Mouse (Mus musculus): ENCODE measurements around the gene Ptpn21. TPM values are rescaled to one million over a fixed set of nuclear protein-coding genes. Genes with fewer than 3 reads are reported as not detected.

Ptpn21 gene
- total RNA-seq (2021) = 1 to 10 TPM; 7.5 to 7.6 TPM
- long read RNA-seq, experiment 1, partial matches to known transcripts = 5 of 6 reads
- long read RNA-seq, experiment 1, other reads (novel, unspliced or antisense) = 1 of 6 reads
- long read RNA-seq, experiment 2, partial matches to known transcripts = 3 of 5 reads
- long read RNA-seq, experiment 2, other reads (novel, unspliced or antisense) = 1 of 5 reads

DNA sequence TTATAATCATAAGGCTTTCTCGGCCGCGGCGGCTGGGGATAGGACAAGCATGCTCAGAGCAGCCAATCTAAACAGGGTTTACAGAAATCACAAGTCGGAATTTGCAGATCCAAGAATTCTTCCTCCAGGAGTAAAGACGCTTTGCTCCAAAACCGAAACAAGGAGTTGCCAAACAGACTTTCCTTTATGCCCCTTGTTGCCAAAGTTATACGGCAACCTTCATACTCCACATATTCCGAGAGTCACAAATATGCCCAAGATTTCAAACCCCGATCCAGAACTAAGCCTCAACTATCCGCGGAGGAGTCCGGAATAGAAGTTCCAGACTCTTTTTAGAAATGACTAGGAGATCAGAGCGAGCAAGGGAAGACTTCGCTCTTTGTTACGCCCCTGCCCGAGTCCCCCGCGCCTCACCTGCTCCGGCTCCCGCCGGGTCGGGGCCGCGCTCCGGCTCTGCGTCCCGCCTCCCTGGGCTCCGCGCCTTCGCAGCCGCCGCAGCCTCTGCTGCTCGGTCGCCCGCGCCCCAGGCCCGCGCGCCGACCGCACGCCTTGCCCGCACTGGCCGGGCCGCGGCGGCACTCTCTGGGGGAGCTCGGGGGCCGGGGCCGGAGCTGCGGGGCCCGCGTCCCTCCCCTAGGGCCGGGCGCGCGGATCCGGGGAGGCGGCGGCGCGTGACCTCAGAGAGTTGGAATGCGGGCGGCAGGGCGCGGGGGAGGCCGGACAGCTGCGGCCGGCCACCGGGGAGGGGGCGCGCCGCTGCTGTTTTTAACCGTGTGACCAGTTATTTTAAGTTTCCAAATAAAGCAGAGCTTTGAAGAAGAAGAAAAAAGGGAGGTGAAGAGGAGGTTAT lies at the start of gene Ptpn21:
Gene Ptpn21 (minus strand): TSS at position 455 of the 850 bp plus-strand sequence.
- intact Hi-C loops (cut with DNase I) = loop anchor here (10.0 kb wide), 1 partner anchor 62 kb away; no protein-coding TSS in a partner anchor
- DNase-seq (ENCODE audit: low spot score in 2 of 2) = no peak

DNA sequence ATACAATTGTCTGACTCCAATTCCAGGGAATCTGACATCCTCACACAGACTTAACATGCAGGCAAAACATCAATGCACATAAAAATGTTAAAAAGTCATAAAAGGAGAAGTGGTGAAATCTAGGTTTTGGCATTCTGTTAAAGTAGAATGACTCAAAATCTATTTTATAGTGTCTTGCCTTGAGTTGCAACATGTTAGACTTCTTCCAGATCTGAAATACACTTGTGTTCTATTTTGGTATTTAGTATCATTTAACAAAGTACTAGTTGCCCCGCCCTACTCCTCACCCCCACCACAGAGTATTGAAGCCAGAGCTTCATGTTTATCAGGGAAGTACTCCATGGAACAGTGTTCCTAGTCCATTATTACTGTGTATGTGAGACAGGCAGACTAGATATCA lies 47.0 kb upstream of the Ptpn21 start:
- no peak for DNase-seq (ENCODE audit: low spot score in 2 of 2)
- intact Hi-C loops (cut with DNase I) = no loop called here

DNA sequence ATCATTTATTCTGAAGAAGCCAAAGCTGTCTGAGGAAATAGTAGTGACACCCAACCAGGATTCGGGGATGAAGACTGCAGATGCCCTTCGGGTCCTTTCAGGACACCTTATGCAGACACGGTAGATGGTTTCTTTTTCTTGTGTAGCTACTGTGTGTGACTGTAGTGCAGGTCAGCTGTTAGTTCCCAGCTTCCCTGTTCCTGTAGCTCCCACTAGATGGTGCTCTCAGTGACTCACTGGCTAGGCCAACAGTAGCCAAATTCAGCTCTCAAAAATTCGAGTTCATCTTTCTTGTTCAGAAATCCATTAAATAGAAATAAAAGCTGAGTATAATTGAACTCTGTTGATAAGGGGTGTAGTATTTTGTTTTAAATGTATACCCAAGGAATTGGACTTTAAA lies 41.9 kb upstream of the Ptpn21 start:
- DNase-seq (ENCODE audit: low spot score in 2 of 2) = peak; percentile 42 to 64
- intact Hi-C loops (cut with DNase I) = no loop called here

DNA sequence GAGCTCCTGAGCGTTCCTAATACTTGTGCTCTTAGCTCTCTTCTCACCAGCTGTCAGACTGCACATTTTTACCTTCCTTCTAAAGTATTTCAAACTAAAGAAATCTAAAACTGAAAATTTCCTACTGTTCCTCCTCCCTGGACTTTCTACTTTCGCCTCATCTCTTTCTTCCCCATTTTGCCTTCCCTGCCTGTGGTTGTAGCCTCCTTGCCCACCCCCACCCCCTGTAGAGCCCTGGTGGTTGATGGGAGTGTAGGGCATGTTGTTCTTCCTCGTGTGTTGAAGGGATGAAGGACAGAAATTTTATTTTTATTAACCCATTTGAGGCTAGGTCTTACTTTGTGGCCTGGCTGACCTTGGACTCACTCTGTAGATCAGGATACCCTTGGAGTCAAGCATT lies 40.3 kb upstream of the Ptpn21 start:
- DNase-seq (ENCODE audit: low spot score in 2 of 2) = no peak
- intact Hi-C loops (cut with DNase I) = no loop called here

DNA sequence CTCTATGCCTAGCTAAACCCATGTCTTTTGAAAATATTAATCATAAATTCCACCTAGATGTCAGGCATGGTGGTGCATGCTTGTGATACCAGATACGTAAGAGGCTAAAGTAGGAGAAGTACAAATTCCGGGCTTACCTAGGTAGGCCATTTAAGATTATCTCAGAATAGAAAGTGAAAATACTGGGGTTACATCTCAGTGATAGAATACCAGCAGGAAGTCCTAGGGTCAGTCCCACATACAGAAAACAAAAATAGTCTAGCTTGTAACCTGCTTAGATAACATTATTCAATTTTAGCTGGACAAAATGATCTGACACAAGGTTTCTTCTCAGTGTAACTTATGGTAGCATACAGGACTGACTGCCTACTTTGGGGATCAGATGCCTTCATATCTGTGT lies 29.0 kb upstream of the Ptpn21 start:
- intact Hi-C loops (cut with DNase I) = no loop called here
- no peak for DNase-seq (ENCODE audit: low spot score in 2 of 2)

DNA sequence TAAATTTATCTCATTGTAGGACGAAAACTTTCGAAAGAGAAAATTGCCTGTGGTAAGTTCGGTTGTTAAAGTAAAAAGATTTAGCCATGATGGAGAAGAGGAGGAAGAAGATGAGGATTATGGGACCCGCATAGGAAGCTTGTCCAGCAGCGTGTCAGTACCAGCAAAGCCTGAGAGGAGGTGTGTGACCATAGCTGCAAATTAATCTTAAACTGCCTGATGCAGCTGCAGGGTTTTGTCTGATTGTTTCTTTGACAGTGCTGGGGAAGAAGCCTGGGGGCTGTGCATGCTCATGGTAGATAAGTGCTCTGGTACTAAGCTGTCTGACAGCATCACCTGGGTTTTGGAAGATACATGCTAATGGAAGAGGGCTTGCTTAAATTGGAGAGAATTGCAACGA lies 22.5 kb upstream of the Ptpn21 start:
- no peak for DNase-seq (ENCODE audit: low spot score in 2 of 2)
- intact Hi-C loops (cut with DNase I) = no loop called here

DNA sequence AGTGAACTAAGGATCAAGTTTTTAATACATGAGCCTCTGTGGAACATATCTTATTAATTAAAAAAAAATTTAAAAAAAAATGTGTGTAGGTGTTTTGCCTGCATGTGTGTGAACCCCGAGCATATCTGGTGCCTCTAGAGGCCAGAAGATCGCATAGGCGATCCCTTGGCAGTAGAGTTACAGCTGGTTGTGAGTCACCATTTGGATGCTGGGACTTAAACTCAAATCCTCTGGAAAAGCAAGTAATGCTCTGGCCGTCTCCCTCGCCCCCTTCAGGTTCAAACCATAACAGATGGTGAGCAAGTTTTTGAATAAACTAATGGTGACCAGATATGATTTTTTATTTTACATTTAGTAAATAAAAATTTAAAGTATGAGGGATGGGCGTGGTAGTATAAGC lies 20.4 kb upstream of the Ptpn21 start:
- DNase-seq (ENCODE audit: low spot score in 2 of 2) = no peak
- intact Hi-C loops (cut with DNase I) = no loop called here

DNA sequence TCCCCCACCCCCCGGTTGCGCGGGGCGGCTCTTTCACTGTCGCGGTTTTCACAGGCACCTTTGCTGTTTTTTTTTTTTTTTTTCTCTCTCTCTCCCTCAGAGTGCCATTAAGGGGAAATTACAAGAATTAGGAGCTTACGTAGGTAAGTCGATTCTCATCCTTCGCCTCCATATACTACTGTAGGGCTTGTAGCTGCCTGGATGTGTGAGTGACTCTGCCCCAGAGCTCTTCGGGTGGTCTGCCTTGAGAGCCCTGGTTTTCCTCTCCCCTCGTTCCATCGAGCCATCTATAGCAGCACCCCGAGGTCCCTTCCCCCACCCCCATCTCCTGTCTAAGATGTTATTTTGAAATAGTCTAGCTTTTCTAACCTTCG lies 10.2 kb upstream of the Ptpn21 start:
- no peak for DNase-seq (ENCODE audit: low spot score in 2 of 2)
- intact Hi-C loops (cut with DNase I) = no loop called here

DNA sequence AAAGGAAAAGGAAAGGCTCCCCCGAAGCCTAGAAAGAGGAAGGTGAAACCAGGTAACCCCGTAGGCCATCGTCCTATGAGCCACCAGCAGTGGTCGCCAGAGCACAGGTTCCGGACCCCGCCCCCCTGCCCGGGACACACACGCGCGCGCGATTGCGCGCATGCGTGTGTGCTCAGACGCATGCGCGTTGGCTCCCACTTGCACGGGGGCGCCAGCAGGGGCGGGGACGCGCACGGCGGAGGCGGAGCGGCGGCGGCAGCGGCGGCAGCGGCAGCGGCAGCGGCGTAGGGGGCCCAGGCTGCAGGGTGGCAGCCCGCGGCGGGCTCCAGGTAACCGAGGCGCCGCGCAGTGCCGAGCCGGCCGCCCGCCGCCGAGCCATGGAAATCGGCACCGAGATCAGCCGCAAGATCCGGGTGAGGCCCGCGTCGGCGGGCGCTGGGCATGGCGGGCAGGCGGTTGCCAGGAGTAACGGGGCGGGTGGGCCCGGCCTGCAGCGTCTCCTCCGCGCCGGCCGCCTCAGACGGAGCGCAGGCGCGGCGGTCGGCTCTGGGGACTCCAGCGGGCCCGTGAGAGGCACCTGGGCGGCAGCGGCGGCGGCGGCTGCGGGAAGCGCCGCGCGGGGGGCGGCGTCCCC lies 9.7 kb upstream of the Ptpn21 start, which contains the start of gene Zc3h14:
Gene Zc3h14 (plus strand): TSS at position 219 of the 634 bp plus-strand sequence.
- intact Hi-C loops (cut with DNase I) = no loop called here
- peak; percentile 91 to 94 for DNase-seq (ENCODE audit: low spot score in 2 of 2)

DNA sequence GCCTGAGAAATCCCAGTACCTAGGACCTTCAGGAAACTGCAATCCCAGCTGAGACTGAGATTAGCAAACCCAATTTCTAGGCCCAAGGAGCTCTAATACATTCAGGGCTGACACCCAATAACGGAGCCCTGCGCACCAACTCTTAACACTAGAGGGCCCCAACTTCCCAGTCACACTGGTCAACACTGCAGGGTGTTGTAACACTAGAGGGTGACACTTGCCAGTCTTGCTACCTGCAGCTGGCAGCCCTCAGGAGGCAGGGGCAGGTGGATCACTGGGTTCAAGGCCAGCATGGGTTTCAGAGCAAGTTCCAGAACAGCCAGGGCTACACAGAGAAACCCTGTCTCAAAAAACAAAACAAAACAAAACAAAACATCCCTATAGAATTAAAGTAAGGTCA lies 8.9 kb upstream of the Ptpn21 start:
- DNase-seq (ENCODE audit: low spot score in 2 of 2) = peak in 1 of 2 experiments; percentile 30
- intact Hi-C loops (cut with DNase I) = no loop called here

DNA sequence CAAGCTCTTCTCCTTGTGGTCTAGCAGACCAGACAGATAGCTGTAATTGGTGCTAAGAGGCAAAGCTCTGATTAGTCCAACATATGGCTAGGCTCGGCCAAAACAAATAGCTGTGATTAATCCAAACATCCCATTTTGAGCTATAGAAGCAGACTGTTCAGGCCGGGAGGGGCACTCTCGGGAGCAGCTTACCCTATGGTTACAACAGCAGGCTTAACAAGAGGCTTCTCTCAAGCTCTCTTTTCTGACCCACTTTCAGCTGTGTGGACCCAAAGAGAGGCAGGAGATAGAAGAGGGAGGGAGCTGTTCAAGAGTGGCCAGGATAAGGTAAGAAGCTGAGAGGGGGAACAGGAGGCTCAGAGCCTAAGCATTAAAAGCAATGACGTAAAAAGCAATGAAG lies 8.4 kb upstream of the Ptpn21 start:
- intact Hi-C loops (cut with DNase I) = no loop called here
- DNase-seq (ENCODE audit: low spot score in 2 of 2) = no peak

DNA sequence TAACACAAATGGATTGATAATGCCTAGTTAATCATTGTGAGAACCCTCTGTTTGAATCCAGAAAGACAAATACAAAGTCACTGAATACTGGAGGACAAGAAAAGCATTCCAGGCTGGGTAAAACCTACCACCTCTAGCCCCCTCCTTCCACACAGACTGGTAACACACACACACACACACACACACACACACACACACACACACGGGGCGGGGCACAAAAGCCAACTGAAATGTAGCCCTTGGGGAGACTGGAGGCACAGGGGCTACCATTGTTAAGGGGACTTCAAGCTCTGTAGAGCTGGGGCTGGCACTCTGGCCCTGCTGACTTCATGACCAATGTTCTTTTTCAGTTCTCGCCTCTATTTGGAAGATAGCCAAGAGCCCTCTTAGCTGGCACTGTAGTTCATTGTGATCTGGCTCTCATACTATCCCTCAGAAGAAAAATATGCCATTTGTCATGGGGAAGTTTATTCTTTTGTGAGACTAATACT lies 3.9 kb upstream of the Ptpn21 start:
- DNase-seq (ENCODE audit: low spot score in 2 of 2) = peak in 1 of 2 experiments; percentile 47
- intact Hi-C loops (cut with DNase I) = no loop called here

DNA sequence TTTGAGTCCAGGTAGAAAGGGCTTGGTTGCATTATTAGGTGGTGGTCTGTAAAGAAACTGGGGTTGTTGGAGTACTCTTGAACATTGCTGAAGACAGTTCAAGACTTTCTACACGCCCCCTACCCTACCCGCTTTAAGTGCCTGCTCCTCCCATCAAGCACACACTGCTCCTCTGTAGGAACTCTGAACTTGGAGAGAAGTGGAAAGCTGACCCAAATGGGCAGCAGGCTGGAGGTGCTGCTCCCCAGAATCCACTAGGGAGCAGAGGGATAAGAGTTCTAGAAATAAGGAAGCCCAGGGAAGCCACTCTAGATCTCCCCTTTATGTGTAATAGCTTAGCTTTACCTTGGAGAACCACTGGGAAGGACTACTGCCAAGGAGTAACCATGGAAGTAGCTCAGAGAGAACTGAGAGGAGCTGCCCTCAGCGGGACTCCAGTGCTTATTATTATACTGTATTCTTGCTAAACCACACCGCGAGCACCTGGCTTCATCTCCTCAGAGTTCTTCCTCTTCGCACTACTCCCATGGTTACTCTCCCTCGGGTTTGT lies 671 bp upstream of the Ptpn21 start:
- intact Hi-C loops (cut with DNase I) = loop anchor here (10.0 kb wide), 1 partner anchor 63 kb away; no protein-coding TSS in a partner anchor
- no peak for DNase-seq (ENCODE audit: low spot score in 2 of 2)

DNA sequence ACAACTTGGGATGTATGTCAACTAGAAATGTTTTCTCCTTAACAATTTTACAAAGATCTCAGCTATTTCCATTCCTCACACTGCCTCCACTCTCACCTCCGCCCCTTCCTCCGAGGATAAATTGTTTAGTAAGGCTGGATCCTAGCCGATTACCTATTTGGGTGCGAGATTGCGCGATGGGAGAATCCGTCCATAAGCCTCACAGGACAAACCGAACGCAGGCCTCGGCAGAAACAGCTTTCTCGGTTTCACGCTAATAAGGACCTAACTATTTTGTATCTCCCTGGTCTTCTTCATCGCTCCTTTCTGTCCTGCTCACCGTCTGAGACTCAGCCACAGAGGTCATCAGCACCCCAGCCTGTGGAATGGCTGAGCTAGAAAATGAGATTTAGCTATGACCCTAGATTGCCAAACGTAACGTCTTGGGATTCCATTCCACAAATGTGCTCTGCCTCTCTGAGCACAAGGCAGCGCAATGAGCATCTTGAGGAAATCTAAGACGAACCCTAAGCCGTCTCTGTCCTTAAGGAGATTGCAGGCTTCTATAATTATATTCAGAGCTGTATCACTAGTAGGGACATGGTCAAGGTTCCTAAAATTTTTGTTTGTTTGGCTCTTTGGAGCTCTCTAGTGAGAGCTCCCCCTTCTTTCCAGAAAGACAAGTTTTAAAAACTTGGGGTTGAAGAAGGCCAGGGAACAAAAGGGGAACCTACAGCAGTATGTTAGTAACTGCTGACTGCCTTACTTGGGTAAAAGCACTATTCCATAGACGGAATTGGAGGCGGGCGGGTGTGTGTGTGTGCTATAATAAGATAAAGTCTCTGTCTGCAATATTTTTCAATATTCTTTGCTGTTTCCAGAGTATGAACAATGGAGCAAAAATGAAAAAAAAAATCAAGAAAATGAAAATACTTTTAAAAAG lies 2.1 kb downstream of the Ptpn21 start:
- intact Hi-C loops (cut with DNase I) = loop anchor here (10.0 kb wide), 1 partner anchor 60 kb away; no protein-coding TSS in a partner anchor
- DNase-seq (ENCODE audit: low spot score in 2 of 2) = no peak

DNA sequence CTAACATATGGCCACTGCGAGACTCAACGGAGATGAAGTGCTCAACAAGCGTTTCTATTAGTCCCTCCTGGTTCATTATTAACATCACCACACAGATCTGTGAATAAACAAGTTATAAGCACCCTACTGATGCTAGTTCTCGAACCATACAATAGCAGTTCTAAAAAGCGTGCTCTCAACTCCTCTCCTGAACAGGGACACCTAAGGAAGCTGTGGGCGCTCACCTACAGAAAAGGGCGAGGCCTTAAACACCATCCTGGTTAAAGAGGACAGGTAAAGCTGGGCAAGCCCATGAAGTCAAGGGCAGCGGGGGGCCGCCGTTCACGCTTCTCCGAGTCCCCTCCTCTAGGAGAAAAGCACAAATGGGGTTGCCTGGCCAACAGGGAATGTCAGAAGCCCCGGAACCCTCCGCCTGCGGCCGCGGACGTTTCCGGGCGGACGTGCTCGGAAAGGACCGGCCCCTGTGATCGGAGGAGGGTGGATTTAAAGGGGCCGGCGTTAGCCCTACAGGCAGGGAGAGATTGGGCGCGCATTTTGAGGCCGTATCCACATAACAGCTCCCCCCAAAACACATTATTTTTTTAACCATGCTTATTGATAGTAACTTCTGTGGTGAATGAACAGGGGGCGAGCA lies 2.8 kb downstream of the Ptpn21 start:
- peak; percentile 87 for DNase-seq (ENCODE audit: low spot score in 2 of 2)
- intact Hi-C loops (cut with DNase I) = loop anchor here (10.0 kb wide), 1 partner anchor 60 kb away; no protein-coding TSS in a partner anchor

DNA sequence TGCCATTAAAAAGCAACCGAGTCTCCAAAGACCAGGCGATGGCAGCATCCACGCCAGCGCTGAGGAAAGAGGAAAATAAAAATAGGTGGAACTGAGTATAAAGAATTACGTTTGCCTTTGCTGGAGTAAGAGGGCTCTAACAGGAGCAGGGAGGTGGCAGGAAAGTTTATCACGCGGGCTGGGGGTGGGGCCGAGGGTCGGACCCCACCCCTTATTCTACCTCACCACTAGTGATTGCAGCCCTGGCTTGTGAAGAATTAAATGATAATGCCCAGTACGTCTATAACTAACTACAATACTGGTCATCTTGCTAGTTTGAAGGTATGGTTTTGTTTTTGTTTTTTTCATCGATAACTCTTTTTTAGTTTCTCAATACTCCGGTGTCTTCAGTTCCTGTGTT lies 3.4 kb downstream of the Ptpn21 start:
- DNase-seq (ENCODE audit: low spot score in 2 of 2) = no peak
- intact Hi-C loops (cut with DNase I) = loop anchor here (10.0 kb wide), 1 partner anchor 59 kb away; no protein-coding TSS in a partner anchor

DNA sequence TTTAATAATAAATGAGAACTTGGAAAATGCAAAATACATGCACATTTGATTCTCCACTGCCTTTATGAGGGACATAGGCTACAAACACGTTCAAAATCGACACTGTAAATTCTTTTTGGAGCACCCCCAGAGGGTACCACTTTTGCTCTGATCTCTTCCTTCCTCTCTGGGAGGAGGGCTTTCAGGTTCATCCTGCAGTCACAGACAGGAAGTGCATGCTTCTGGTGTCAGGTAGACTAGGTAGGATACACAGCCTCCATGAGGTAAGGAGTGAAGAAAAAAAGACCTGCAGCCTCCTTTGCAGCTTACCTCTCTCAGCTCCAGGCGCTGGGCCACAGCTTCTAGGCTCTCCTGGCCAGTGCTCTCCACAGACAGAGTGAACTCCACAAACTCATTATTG lies 4.0 kb downstream of the Ptpn21 start:
- intact Hi-C loops (cut with DNase I) = loop anchor here (10.0 kb wide), 1 partner anchor 58 kb away; no protein-coding TSS in a partner anchor
- DNase-seq (ENCODE audit: low spot score in 2 of 2) = no peak

DNA sequence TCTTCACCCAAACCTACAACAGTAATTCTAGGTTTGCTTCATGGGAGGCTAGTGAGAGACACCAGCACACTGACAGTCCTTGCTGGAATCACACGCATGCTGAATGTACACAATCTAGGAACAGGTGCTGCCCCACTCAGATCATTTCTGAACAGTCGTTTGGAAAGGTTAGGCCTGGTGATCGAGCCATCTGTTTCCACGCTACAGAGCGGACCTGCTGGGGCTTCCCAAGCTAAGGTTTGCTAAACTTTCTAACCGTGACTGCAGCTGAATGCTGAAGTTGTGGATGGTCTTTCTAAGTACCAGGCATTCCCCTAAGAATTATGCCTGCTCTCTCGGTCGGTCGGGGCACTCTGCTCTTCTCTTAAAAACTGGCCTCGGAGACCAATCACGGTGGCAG lies 6.5 kb downstream of the Ptpn21 start:
- no peak for DNase-seq (ENCODE audit: low spot score in 2 of 2)
- intact Hi-C loops (cut with DNase I) = loop anchor here (10.0 kb wide), 1 partner anchor 56 kb away; no protein-coding TSS in a partner anchor

Measured in left cerebral cortex, postnatal 14 days (tissue).